Mouse (Mus musculus) monocyte, adult 2 months (primary cell): Measurements from ENCODE around the gene Kcnk4.
A peak's percentile ranks its signal among the peaks of the same experiment; 100 is the strongest.

Experiments used
- DNase-seq, 2 experiments: peaks; one replicate each; pipeline ENCODE4 v3.0.0; 2022; ENCODE audit warnings: low spot score in 2 of 2, low read depth in 1 of 2

Kcnk4 gene

GRCm38 (mm10) chr19:6937541-6938465 is 3.5 kb upstream of the Kcnk4 start:
- DNase-seq, result no peak

- DNase-seq, result no peak
Measured at GRCm38 (mm10) chr19:6936299-6936698, 2.0 kb upstream of the Kcnk4 start.

GRCm38 (mm10) chr19:6933436-6934194 is 700 bp downstream of the Kcnk4 start:
- DNase-seq, result no peak

GRCm38 (mm10) chr19:6933102-6933435 is 1.2 kb downstream of the Kcnk4 start:
- DNase-seq, result no peak

GRCm38 (mm10) chr19:6932018-6932417 is 2.3 kb downstream of the Kcnk4 start:
- DNase-seq, result no peak

GRCm38 (mm10) chr19:6931002-6931401 is 3.3 kb downstream of the Kcnk4 start:
- DNase-seq, result no peak

- DNase-seq, result no peak
Measured at GRCm38 (mm10) chr19:6928080-6928479, 6.2 kb downstream of the Kcnk4 start.

GRCm38 (mm10) chr19:6926559-6927255 is 7.6 kb downstream of the Kcnk4 start:
- DNase-seq, result no peak

- no peak for DNase-seq
Measured at GRCm38 (mm10) chr19:6925611-6926329, 8.5 kb downstream of the Kcnk4 start.

GRCm38 (mm10) chr19:6925307-6925573 is 9.1 kb downstream of the Kcnk4 start, which contains the start of gene Catsperz:
Catsperz (minus strand) TSS chr19:6925380.
- DNase-seq, result no peak

GRCm38 (mm10) chr19:6924461-6925306 is 9.6 kb downstream of the Kcnk4 start:
- DNase-seq, result peak in 1 of 2 experiments; percentile 73

- no peak for DNase-seq
Measured at GRCm38 (mm10) chr19:6922901-6923735, 11.2 kb downstream of the Kcnk4 start.

- peak; percentile 100 for DNase-seq
Measured at GRCm38 (mm10) chr19:6921647-6922567, 12.4 kb downstream of the Kcnk4 start, which contains the start of gene Esrra. Esrra (minus strand) TSS chr19:6921813.

- DNase-seq, result no peak
Measured at GRCm38 (mm10) chr19:6920741-6921636, 13.3 kb downstream of the Kcnk4 start.

GRCm38 (mm10) chr19:6919876-6920740 is 14.2 kb downstream of the Kcnk4 start:
- DNase-seq, result no peak

GRCm38 (mm10) chr19:6919431-6919830 is 14.9 kb downstream of the Kcnk4 start:
- no peak for DNase-seq
